Mouse (Mus musculus): ENCODE results near the gene Hnrnpr. TPM values are rescaled to one million over a fixed set of nuclear protein-coding genes. Genes with fewer than 3 reads are reported as not detected.

The Hnrnpr gene
- polyA plus RNA-seq, 2 experiments = 40.7 to 41.5 TPM

- Histone ChIP-seq H3K4me1 (replicated peaks; ENCODE audit: control insufficient read depth in 2 of 2, insufficient read depth in 2 of 2, low read length in 1 of 2) (no peaks in the 10 kb centered on the region), H3K9me3 (ENCODE audit: control insufficient read depth, low read length) (no peaks in the 10 kb centered on the region), H3K27ac (no peak overlapping the region), H3K27me3 (ENCODE audit: control insufficient read depth, insufficient read depth, low read length) (no peaks in the 10 kb centered on the region), H3K4me2 (ENCODE audit: low read depth) (no peak overlapping the region), H3K36me3 (replicated peaks; ENCODE audit: control insufficient read depth, insufficient read depth, low read depth) (no peaks in the 10 kb centered on the region), H3K4me3 (ENCODE audit: insufficient read depth in 1 of 2, low read depth in 2 of 2, low read length in 2 of 2) (no peak overlapping the region), H3K9ac (replicated peaks) (no peak overlapping the region)
- no peak for DNase-seq (ENCODE audit: low read depth in 3 of 3, low spot score in 3 of 3)
- TF ChIP-seq CTCF (IDR thresholded peaks at IDR 0.05; ENCODE audit: low read depth) (no peak), EP300 (IDR thresholded peaks at IDR 0.05; ENCODE audit: low read depth) (no peak)
- no peak for ATAC-seq (ENCODE audit: insufficient read depth)
- 69% methylated on average over 5 of the region's 5 CpGs for WGBS (ENCODE audit: insufficient replicate concordance)
These were observed 66.3 kb downstream of the Hnrnpr start for GRCm38 (mm10) chr4:136377001-136377400.

GRCm38 (mm10) chr4:136383052-136383451 lies 72.3 kb downstream of the Hnrnpr start:
- H3K27ac ChIP-seq = no peak overlapping the region
- TF ChIP-seq EP300 (IDR thresholded peaks at IDR 0.05; ENCODE audit: low read depth) (no peak), CTCF (IDR thresholded peaks at IDR 0.05; ENCODE audit: low read depth) (peak; percentile 57)
- no peaks in the 10 kb centered on the region for H3K27me3 ChIP-seq (ENCODE audit: control insufficient read depth, insufficient read depth, low read length)
- H3K4me3 ChIP-seq (ENCODE audit: insufficient read depth in 1 of 2, low read depth in 2 of 2, low read length in 2 of 2) = no peak overlapping the region
- DNase-seq (ENCODE audit: low read depth in 3 of 3, low spot score in 3 of 3) = no peak
- H3K4me1 ChIP-seq (replicated peaks; ENCODE audit: control insufficient read depth in 2 of 2, insufficient read depth in 2 of 2, low read length in 1 of 2) = no peaks in the 10 kb centered on the region
- ATAC-seq (ENCODE audit: insufficient read depth) = no peak
- WGBS (ENCODE audit: insufficient replicate concordance) = 70% methylated on average over 5 of the region's 5 CpGs
- H3K9ac ChIP-seq (replicated peaks) = no peak overlapping the region
- H3K36me3 ChIP-seq (replicated peaks; ENCODE audit: control insufficient read depth, insufficient read depth, low read depth) = no peaks in the 10 kb centered on the region
- H3K9me3 ChIP-seq (ENCODE audit: control insufficient read depth, low read length) = no peaks in the 10 kb centered on the region
- H3K4me2 ChIP-seq (ENCODE audit: low read depth) = no peak overlapping the region

DNA sequence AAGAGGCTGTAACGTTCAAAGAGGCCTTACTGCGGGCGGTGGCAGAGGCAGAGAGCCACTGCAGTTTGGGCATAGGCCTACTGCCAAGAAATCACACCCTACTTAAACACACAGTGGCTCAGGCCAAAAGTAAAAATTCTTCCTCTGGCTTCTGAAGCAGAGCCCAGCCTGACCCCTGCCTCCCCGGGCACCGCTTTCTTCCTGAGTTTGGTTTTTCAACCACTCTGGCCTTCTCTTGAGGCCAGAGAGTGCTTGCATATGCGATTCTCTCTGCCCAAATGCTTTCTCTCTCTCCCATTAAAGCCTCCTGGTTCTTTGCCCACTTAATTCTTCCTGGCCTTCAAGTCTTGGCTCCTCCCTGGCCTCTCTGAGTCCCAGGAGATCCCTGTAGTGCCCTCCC lies 73.1 kb downstream of the Hnrnpr start:
- DNase-seq (ENCODE audit: low read depth in 3 of 3, low spot score in 3 of 3) (no peak), ATAC-seq (ENCODE audit: insufficient read depth) (no peak)
- Histone ChIP-seq H3K9ac (replicated peaks) (no peak overlapping the region), H3K27ac (no peak overlapping the region), H3K36me3 (replicated peaks; ENCODE audit: control insufficient read depth, insufficient read depth, low read depth) (no peaks in the 10 kb centered on the region), H3K9me3 (ENCODE audit: control insufficient read depth, low read length) (no peaks in the 10 kb centered on the region), H3K27me3 (ENCODE audit: control insufficient read depth, insufficient read depth, low read length) (no peaks in the 10 kb centered on the region), H3K4me2 (ENCODE audit: low read depth) (no peak overlapping the region), H3K4me3 (ENCODE audit: insufficient read depth in 1 of 2, low read depth in 2 of 2, low read length in 2 of 2) (no peak overlapping the region), H3K4me1 (replicated peaks; ENCODE audit: control insufficient read depth in 2 of 2, insufficient read depth in 2 of 2, low read length in 1 of 2) (no peaks in the 10 kb centered on the region)
- no peak for TF ChIP-seq EP300 (IDR thresholded peaks at IDR 0.05; ENCODE audit: low read depth)
- no peak for TF ChIP-seq CTCF (IDR thresholded peaks at IDR 0.05; ENCODE audit: low read depth)
- 83% methylated on average over 6 of the region's 6 CpGs for WGBS (ENCODE audit: insufficient replicate concordance)

DNA sequence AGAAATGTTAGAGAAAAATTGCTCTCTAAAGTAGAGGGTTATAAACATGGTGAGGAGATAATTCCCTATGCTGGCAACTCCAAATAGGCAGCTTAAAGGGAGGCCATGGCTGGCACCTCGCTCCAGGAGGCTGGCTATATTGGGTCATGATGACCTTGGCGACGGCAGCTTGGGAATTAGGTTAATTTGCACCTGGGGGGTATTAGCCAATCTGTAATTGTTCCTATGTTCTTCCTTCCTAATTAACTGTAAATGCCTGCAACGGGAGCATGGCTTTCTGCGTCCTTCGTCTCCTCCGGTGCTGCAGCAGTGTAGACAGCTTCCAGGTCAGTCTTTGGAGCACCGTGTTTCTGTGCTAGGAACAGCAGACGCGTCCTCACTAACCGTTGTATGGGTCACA lies 76.5 kb downstream of the Hnrnpr start:
- Histone ChIP-seq H3K9ac (replicated peaks) (no peak overlapping the region), H3K4me2 (ENCODE audit: low read depth) (no peak overlapping the region), H3K36me3 (replicated peaks; ENCODE audit: control insufficient read depth, insufficient read depth, low read depth) (no peaks in the 10 kb centered on the region), H3K4me1 (replicated peaks; ENCODE audit: control insufficient read depth in 2 of 2, insufficient read depth in 2 of 2, low read length in 1 of 2) (no peaks in the 10 kb centered on the region), H3K27ac (no peak overlapping the region), H3K4me3 (ENCODE audit: insufficient read depth in 1 of 2, low read depth in 2 of 2, low read length in 2 of 2) (no peak overlapping the region), H3K9me3 (ENCODE audit: control insufficient read depth, low read length) (no peaks in the 10 kb centered on the region), H3K27me3 (ENCODE audit: control insufficient read depth, insufficient read depth, low read length) (no peaks in the 10 kb centered on the region)
- TF ChIP-seq EP300 (IDR thresholded peaks at IDR 0.05; ENCODE audit: low read depth) (no peak), CTCF (IDR thresholded peaks at IDR 0.05; ENCODE audit: low read depth) (no peak)
- ATAC-seq (ENCODE audit: insufficient read depth) = no peak
- DNase-seq (ENCODE audit: low read depth in 3 of 3, low spot score in 3 of 3) = no peak
- WGBS (ENCODE audit: insufficient replicate concordance) = 51% methylated on average over 11 of the region's 11 CpGs

DNA sequence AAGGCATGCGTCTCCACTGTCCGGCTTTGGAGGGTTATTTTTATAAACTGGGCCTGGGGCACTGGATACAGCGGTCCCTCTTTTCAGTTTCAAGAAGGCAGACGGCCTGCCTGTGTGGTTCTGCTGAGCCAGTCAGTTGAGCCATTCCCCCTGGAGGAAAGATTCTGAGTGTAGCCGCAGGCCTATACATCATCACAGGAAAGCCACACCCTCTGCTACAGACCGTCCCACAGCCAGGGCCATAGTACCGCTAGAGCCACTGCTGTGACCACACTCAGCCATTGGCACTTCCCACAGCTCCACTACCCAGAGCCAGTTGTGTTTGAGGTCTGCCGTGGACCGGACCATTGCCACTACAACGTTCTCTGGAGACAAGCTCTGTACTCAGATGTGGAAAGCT lies 91.1 kb downstream of the Hnrnpr start:
- Histone ChIP-seq H3K27me3 (ENCODE audit: control insufficient read depth, insufficient read depth, low read length) (no peaks in the 10 kb centered on the region), H3K4me2 (ENCODE audit: low read depth) (no peak overlapping the region), H3K9ac (replicated peaks) (no peak overlapping the region), H3K4me1 (replicated peaks; ENCODE audit: control insufficient read depth in 2 of 2, insufficient read depth in 2 of 2, low read length in 1 of 2) (no peaks in the 10 kb centered on the region), H3K9me3 (ENCODE audit: control insufficient read depth, low read length) (no peaks in the 10 kb centered on the region), H3K27ac (no peak overlapping the region), H3K36me3 (replicated peaks; ENCODE audit: control insufficient read depth, insufficient read depth, low read depth) (no peaks in the 10 kb centered on the region), H3K4me3 (ENCODE audit: insufficient read depth in 1 of 2, low read depth in 2 of 2, low read length in 2 of 2) (no peak overlapping the region)
- no peak for DNase-seq (ENCODE audit: low read depth in 3 of 3, low spot score in 3 of 3)
- no peak for TF ChIP-seq CTCF (IDR thresholded peaks at IDR 0.05; ENCODE audit: low read depth)
- no peak for TF ChIP-seq EP300 (IDR thresholded peaks at IDR 0.05; ENCODE audit: low read depth)
- no peak for ATAC-seq (ENCODE audit: insufficient read depth)
- 56% methylated on average over 10 of the region's 10 CpGs for WGBS (ENCODE audit: insufficient replicate concordance)

Data from liver, embryonic 14.5 days (tissue).